Mouse (Mus musculus) hindbrain, postnatal 0 days (tissue): Measurements from ENCODE around the gene Psd4. TPM values are rescaled to one million over a fixed set of nuclear protein-coding genes. Genes with fewer than 3 reads are reported as not detected.

Experiments used
- ATAC-seq: fragments of 200-750 bp; cut with Nextera tagmentation; 2 replicates; pipeline ENCODE4 v1.8.0; 2017; ENCODE audit warnings: mild to moderate bottlenecking, moderate TSS enrichment, moderate library complexity
- DNase-seq: peaks from one replicate; pipeline ENCODE4 v3.0.0-alpha.2; 2015; ENCODE audit warnings: low spot score
- H3K27ac ChIP-seq: fragments of 300-500 bp; sonication (generic); 2 replicates; pipeline ENCODE4 v1.5.1; 2014; ENCODE audit warnings: mild to moderate bottlenecking
- H3K27me3 ChIP-seq: fragments of 300-500 bp; sonication (generic); 2 replicates; pipeline ENCODE4 v1.6.1; 2014; ENCODE audit warnings: low read length, mixed read lengths; ENCODE audit not compliant: insufficient read depth
- H3K36me3 ChIP-seq: fragments of 300-500 bp; sonication (generic); 2 replicates; pipeline ENCODE4 v1.6.1; 2014; ENCODE audit warnings: low read length, mixed read lengths; ENCODE audit not compliant: insufficient read depth
- H3K4me1 ChIP-seq: fragments of 300-500 bp; sonication (generic); 2 replicates; pipeline ENCODE4 v1.6.1; 2014; ENCODE audit warnings: antibody characterized with exemption, low read length, mixed read lengths; ENCODE audit not compliant: insufficient read depth
- H3K4me2 ChIP-seq: fragments of 300-500 bp; sonication (generic); 2 replicates; pipeline ENCODE4 v1.6.1; 2014; ENCODE audit warnings: low read depth, mild to moderate bottlenecking, low read length, moderate library complexity, mixed read lengths
- H3K4me3 ChIP-seq: fragments of 300-500 bp; sonication (generic); 2 replicates; pipeline ENCODE4 v1.5.1; 2014; ENCODE audit warnings: low read length
- H3K9ac ChIP-seq: fragments of 300-500 bp; sonication (generic); replicated peaks from 2 replicates; pipeline ENCODE4 v1.6.1; 2014; ENCODE audit warnings: mild to moderate bottlenecking, low read length, moderate library complexity, mixed read lengths
- H3K9me3 ChIP-seq: fragments of 300-500 bp; sonication (generic); 2 replicates; pipeline ENCODE4 v1.6.1; 2016; ENCODE audit warnings: low read length, mixed read lengths
- CTCF ChIP-seq: IDR thresholded peaks from 2 replicates; pipeline ENCODE4 v1.5.1; 2016; ENCODE audit warnings: antibody characterized with exemption, control low read depth, low read depth
- WGBS: fragments of 180-500 bp; shearing (Covaris S2); extraction: QIAGEN DNeasy Blood & Tissue Kit; methylation state at CpG from one replicate; pipeline ENCODE4 v1.1.7; 2014; 5-methylcytosine and 5-hydroxymethylcytosine counted together
- polyA plus RNA-seq: library from polyadenylated mRNA; unstranded; fragments of >200 nt; fragmentation: Nextera tagmentation; extraction: Ambion mirVana; gene quantifications from 2 replicates; pipeline ENCODE4 v1.2.1, GENCODE M21; 2015
- total RNA-seq: library from RNA; depleted of rRNA; stranded (reverse); fragments of >200 nt; gene quantifications from 2 replicates; pipeline ENCODE4 v1.2.3, GENCODE M21; 2014

Gene Psd4
- total and polyA plus RNA-seq, 2 experiments from 2014 or later: 1.2 to 7.0 TPM

- ATAC-seq (no peak), DNase-seq (no peak)
- 88% methylated on average over 3 of the region's 3 CpGs for WGBS
- no peak for TF ChIP-seq CTCF
- Histone ChIP-seq H3K36me3 (no peaks in the 10 kb centered on the region), H3K4me1 (0 out of 2 replicates have a peak, but pooled peaks cover 4% of the 10 kb centered on the region), H3K9ac (no peak overlapping the region), H3K27me3 (no peaks in the 10 kb centered on the region), H3K9me3 (no peaks in the 10 kb centered on the region), H3K27ac (no peak overlapping the region), H3K4me3 (no peak overlapping the region), H3K4me2 (no peak overlapping the region)
Observed at GRCm38 (mm10) chr2:24400711-24401110, 33.3 kb downstream of the Psd4 start.

- Histone ChIP-seq H3K4me3 (peak overlapping the region; percentile 19; the same call in 1 of the 2 replicates), H3K36me3 (no peaks in the 10 kb centered on the region), H3K27me3 (no peaks in the 10 kb centered on the region), H3K4me2 (peak overlapping the region; percentile 56), H3K4me1 (0 out of 2 replicates have a peak, but pooled peaks cover 4% of the 10 kb centered on the region), H3K27ac (no peak overlapping the region), H3K9ac (peak overlapping the region; percentile 29; the same call in 1 of the 2 replicates), H3K9me3 (no peaks in the 10 kb centered on the region)
- peak; percentile 87 for DNase-seq
- 10% methylated on average over 23 of the region's 23 CpGs for WGBS
- ATAC-seq: peak; percentile 81
- TF ChIP-seq CTCF: peak; percentile 89
Observed at GRCm38 (mm10) chr2:24405345-24406012, 38.1 kb downstream of the Psd4 start.

- no peak overlapping the region for H3K4me2 ChIP-seq
- H3K9me3 ChIP-seq: no peaks in the 10 kb centered on the region
- ATAC-seq (peak; percentile 66), DNase-seq (peak; percentile 75)
- TF ChIP-seq CTCF: no peak
- H3K36me3 ChIP-seq: no peaks in the 10 kb centered on the region
- H3K4me1 ChIP-seq: 0 out of 2 replicates have a peak, but pooled peaks cover 4% of the 10 kb centered on the region
- 21% methylated on average over 4 of the region's 4 CpGs for WGBS
- no peak overlapping the region; the same call in 1 of the 2 replicates for H3K27ac ChIP-seq
- H3K27me3 ChIP-seq: no peaks in the 10 kb centered on the region
- H3K9ac ChIP-seq: no peak overlapping the region; the same call in 1 of the 2 replicates
- H3K4me3 ChIP-seq: no peak overlapping the region
Observed at GRCm38 (mm10) chr2:24407701-24408485, 40.5 kb downstream of the Psd4 start.

GRCm38 (mm10) chr2:24409166-24409565 is 41.8 kb downstream of the Psd4 start:
- no peak overlapping the region for H3K4me3 ChIP-seq
- H3K9me3 ChIP-seq: no peaks in the 10 kb centered on the region
- no peak overlapping the region for H3K9ac ChIP-seq
- H3K27ac ChIP-seq: no peak overlapping the region
- no peaks in the 10 kb centered on the region for H3K36me3 ChIP-seq
- TF ChIP-seq CTCF: peak; percentile 99
- H3K27me3 ChIP-seq: no peaks in the 10 kb centered on the region
- no peak overlapping the region for H3K4me2 ChIP-seq
- 0 out of 2 replicates have a peak, but pooled peaks cover 4% of the 10 kb centered on the region for H3K4me1 ChIP-seq
- ATAC-seq (peak; percentile 66), DNase-seq (peak; percentile 84)
- WGBS: 2% methylated on average over 2 of the region's 2 CpGs

GRCm38 (mm10) chr2:24413172-24413571 is 45.8 kb downstream of the Psd4 start:
- no peak for DNase-seq
- no peak overlapping the region for H3K27ac ChIP-seq
- H3K9ac ChIP-seq: no peak overlapping the region
- H3K4me3 ChIP-seq: no peak overlapping the region
- 0 out of 2 replicates have a peak, but pooled peaks cover 7% of the 10 kb centered on the region for H3K4me1 ChIP-seq
- no peak for ATAC-seq
- no peaks in the 10 kb centered on the region for H3K9me3 ChIP-seq
- H3K27me3 ChIP-seq: no peaks in the 10 kb centered on the region
- WGBS: 63% methylated on average over 3 of the region's 3 CpGs
- no peak for TF ChIP-seq CTCF
- H3K36me3 ChIP-seq: no peaks in the 10 kb centered on the region
- H3K4me2 ChIP-seq: no peak overlapping the region

- H3K9ac ChIP-seq: no peak overlapping the region
- no peak overlapping the region for H3K4me2 ChIP-seq
- no peaks in the 10 kb centered on the region for H3K36me3 ChIP-seq
- no peak for TF ChIP-seq CTCF
- H3K4me3 ChIP-seq: no peak overlapping the region
- H3K4me1 ChIP-seq: 0 out of 2 replicates have a peak, but pooled peaks cover 7% of the 10 kb centered on the region
- H3K9me3 ChIP-seq: no peaks in the 10 kb centered on the region
- H3K27me3 ChIP-seq: no peaks in the 10 kb centered on the region
- 71% methylated on average over 4 of the region's 4 CpGs for WGBS
- DNase-seq (no peak), ATAC-seq (no peak)
- no peak overlapping the region for H3K27ac ChIP-seq
Observed at GRCm38 (mm10) chr2:24413677-24414076, 46.3 kb downstream of the Psd4 start.
